Mouse (Mus musculus): ENCODE measurements at regions not wholly inside any gene's neighbourhood (a gene's known extent, or its start where the extent isn't known, plus 50 kb on each side); places are given as distances from the start of the nearest gene placed in this dataset.

GRCm38 (mm10) chr3:147080197-147080596 lies 228.0 kb downstream of the Ttll7 start:
- peaks cover 27% of the 10 kb centered on the region for H3K9me3 ChIP-seq
- no peaks in the 10 kb centered on the region for H3K4me1 ChIP-seq
- TF ChIP-seq GATA1 (IDR thresholded peaks at IDR 0.05; ENCODE audit: borderline replicate concordance, low read length): no peak
- no peak for TF ChIP-seq FLI1 (IDR thresholded peaks at IDR 0.05; ENCODE audit: low read length)
- H3K27me3 ChIP-seq (replicated peaks): no peaks in the 10 kb centered on the region
- no peaks in the 10 kb centered on the region for H3K36me3 ChIP-seq (replicated peaks; ENCODE audit: low read length)
- H3K4me3 ChIP-seq (replicated peaks): no peak overlapping the region

DNA sequence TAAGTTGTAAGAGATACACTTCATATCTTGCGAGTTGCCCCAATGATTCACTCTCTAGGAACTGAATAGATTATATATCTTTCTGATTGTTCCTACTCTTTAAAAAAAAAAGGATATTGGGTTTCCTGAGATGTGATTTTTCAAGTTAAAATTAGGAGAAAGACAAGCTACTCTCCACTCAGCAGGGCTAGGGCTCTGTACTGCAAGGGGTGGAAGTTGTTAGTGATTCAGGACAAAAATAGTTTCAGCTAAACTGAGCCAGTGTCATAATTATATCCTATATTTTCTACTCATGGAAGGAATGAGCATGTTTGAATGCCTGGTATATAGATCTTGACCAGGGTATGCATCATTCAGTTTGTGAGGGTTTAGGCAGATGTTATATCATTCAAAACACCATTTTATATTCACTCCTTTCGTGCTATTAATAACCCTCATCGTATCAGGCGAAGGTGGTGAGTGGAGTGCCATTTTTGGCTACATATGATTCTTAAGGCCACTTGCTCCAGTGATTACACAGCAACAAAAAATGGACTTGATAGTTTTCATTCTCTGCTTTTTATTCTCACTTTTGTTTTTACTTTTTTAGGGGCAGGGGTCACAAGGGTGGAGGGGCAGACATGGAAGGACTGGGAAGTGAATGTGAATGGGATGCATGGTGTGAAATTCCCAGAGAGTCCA lies 228.7 kb downstream of the Ttll7 start:
- H3K36me3 ChIP-seq (replicated peaks; ENCODE audit: low read length): no peaks in the 10 kb centered on the region
- H3K4me3 ChIP-seq (replicated peaks): no peak overlapping the region
- no peak for TF ChIP-seq FLI1 (IDR thresholded peaks at IDR 0.05; ENCODE audit: low read length)
- TF ChIP-seq GATA1 (IDR thresholded peaks at IDR 0.05; ENCODE audit: borderline replicate concordance, low read length): no peak
- no peaks in the 10 kb centered on the region for H3K27me3 ChIP-seq (replicated peaks)
- H3K9me3 ChIP-seq: peaks cover 21% of the 10 kb centered on the region
- H3K4me1 ChIP-seq: no peaks in the 10 kb centered on the region

GRCm38 (mm10) chr3:147081763-147082162 lies 229.6 kb downstream of the Ttll7 start:
- Histone ChIP-seq H3K9me3 (peaks cover 15% of the 10 kb centered on the region), H3K27me3 (replicated peaks) (no peaks in the 10 kb centered on the region), H3K4me3 (replicated peaks) (no peak overlapping the region), H3K36me3 (replicated peaks; ENCODE audit: low read length) (no peaks in the 10 kb centered on the region), H3K4me1 (no peaks in the 10 kb centered on the region)
- TF ChIP-seq GATA1 (IDR thresholded peaks at IDR 0.05; ENCODE audit: borderline replicate concordance, low read length) (no peak), FLI1 (IDR thresholded peaks at IDR 0.05; ENCODE audit: low read length) (no peak)

- Histone ChIP-seq H3K27me3 (replicated peaks) (no peaks in the 10 kb centered on the region), H3K36me3 (replicated peaks; ENCODE audit: low read length) (no peaks in the 10 kb centered on the region), H3K4me1 (no peaks in the 10 kb centered on the region), H3K4me3 (replicated peaks) (no peak overlapping the region), H3K9me3 (peaks cover 13% of the 10 kb centered on the region)
- TF ChIP-seq GATA1 (IDR thresholded peaks at IDR 0.05; ENCODE audit: borderline replicate concordance, low read length) (no peak), FLI1 (IDR thresholded peaks at IDR 0.05; ENCODE audit: low read length) (no peak)
These were observed 230.2 kb downstream of the Ttll7 start for GRCm38 (mm10) chr3:147082255-147082943.

DNA sequence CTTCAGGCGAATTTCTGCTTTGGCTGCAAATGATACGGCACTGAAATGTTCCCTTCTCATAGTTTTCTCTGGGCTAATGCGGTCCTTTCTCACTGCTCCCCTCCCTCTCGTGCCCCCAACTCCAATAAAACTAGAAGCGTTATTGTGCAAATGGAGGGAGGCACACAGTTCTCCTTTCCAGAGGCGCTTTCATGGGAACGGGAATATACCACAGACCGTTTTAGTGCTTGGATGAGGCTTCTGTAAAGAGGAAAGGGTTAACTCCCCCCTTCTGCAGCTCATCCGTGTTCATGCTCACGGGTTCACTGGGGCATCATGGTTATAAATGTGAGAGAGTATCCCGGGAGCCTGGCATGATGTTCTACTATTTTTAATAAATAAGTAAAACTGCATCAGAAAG lies 231.2 kb downstream of the Ttll7 start:
- H3K4me3 ChIP-seq (replicated peaks): no peak overlapping the region
- no peaks in the 10 kb centered on the region for H3K4me1 ChIP-seq
- TF ChIP-seq FLI1 (IDR thresholded peaks at IDR 0.05; ENCODE audit: low read length): no peak
- TF ChIP-seq GATA1 (IDR thresholded peaks at IDR 0.05; ENCODE audit: borderline replicate concordance, low read length): no peak
- peaks cover 13% of the 10 kb centered on the region for H3K9me3 ChIP-seq
- H3K36me3 ChIP-seq (replicated peaks; ENCODE audit: low read length): no peaks in the 10 kb centered on the region
- no peaks in the 10 kb centered on the region for H3K27me3 ChIP-seq (replicated peaks)

DNA sequence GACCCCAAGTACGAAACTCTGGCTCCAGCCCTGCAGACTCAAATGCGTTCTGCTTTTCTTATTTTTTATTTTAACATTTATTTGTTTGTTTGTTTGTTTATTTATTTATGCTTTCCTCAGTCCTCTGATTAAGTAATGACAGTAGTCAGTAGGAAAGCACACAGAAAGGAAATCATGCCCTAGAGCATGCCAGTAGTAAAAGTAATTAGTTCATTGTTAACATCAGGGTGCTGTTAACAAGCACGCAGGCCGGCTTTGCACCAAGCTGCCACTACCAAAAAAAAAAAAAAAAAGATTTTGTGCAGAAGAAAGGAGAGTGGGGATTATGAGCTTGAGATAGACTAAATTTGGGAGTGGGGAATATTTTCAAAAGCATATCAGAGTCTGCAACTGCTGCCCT lies 231.7 kb downstream of the Ttll7 start:
- Histone ChIP-seq H3K36me3 (replicated peaks; ENCODE audit: low read length) (no peaks in the 10 kb centered on the region), H3K9me3 (peaks cover 15% of the 10 kb centered on the region), H3K4me3 (replicated peaks) (no peak overlapping the region), H3K4me1 (no peaks in the 10 kb centered on the region), H3K27me3 (replicated peaks) (no peaks in the 10 kb centered on the region)
- TF ChIP-seq FLI1 (IDR thresholded peaks at IDR 0.05; ENCODE audit: low read length): no peak

DNA sequence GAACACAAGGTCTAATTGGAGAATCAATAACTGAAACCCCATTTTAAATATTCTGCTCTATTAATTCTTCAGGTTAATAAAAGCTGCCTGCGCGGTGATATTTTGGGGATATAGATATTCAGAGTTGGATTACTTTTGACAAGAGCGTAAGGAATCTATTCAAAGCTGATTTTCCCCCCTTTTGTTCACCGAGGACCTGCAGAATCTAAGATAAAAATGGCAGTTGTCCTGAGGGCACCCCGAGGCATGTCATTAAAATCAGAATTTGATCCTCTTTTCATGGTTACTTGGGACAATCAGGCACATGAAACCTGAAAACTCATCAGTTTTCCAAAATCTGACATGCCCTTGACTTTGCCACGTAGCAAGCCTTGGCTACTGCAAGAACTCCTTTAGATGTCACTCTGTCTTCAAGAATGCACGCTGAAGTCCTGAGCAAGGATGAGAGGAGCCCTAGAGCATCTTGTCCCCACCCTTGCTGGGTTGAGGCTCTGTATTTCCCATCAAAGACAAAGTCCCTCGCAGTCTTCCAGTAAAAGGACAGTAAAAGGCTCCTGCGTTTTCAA lies 232.5 kb downstream of the Ttll7 start:
- peaks cover 18% of the 10 kb centered on the region for H3K9me3 ChIP-seq
- no peaks in the 10 kb centered on the region for H3K36me3 ChIP-seq (replicated peaks; ENCODE audit: low read length)
- H3K4me1 ChIP-seq: no peaks in the 10 kb centered on the region
- H3K27me3 ChIP-seq (replicated peaks): no peaks in the 10 kb centered on the region
- no peak for TF ChIP-seq FLI1 (IDR thresholded peaks at IDR 0.05; ENCODE audit: low read length)
- no peak for TF ChIP-seq GATA1 (IDR thresholded peaks at IDR 0.05; ENCODE audit: borderline replicate concordance, low read length)
- H3K4me3 ChIP-seq (replicated peaks): no peak overlapping the region

DNA sequence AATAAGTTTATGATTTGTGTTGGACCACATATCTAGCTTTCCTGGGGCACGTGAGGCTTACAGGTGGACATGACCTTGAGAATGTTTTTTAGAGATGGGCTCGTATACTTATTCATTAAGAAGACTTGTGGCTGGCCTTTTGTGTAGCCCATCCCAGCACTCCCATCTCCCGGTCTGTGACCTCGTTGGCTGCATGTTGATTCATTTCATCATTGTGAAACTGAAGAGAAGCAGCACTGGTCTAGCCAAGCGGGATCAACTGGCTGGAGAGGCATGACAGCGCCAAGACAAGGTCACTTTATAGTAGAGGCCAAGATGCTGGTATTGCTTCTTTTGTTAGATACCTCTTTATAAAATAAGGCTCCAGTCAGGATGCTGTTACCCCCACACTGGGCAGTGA lies 236.0 kb downstream of the Ttll7 start:
- H3K36me3 ChIP-seq (replicated peaks; ENCODE audit: low read length): no peaks in the 10 kb centered on the region
- no peaks in the 10 kb centered on the region for H3K4me1 ChIP-seq
- H3K4me3 ChIP-seq (replicated peaks): no peak overlapping the region
- H3K27me3 ChIP-seq (replicated peaks): no peaks in the 10 kb centered on the region
- peaks cover 15% of the 10 kb centered on the region for H3K9me3 ChIP-seq
- TF ChIP-seq GATA1 (IDR thresholded peaks at IDR 0.05; ENCODE audit: borderline replicate concordance, low read length): no peak
- no peak for TF ChIP-seq FLI1 (IDR thresholded peaks at IDR 0.05; ENCODE audit: low read length)

DNA sequence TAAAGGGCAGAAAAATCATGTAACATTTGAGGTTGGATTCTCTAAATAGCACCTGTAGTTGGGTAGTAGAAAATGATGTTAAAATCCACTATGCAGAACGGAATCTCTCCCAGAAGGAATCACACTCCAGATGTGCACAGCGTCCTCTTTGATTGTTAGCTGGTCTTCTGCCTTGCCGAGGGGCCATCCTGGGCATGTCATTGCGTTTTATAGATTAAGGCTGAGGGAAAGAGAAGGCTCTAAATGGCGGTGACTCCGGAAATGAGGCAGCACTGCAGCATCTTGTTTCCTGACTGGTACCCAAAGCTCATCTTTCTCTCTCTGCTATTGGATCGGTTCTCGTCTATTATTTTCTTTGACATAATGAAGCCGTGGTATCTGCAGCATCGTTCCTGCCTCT lies 237.5 kb downstream of the Ttll7 start:
- H3K36me3 ChIP-seq (replicated peaks; ENCODE audit: low read length): no peaks in the 10 kb centered on the region
- TF ChIP-seq FLI1 (IDR thresholded peaks at IDR 0.05; ENCODE audit: low read length): no peak
- TF ChIP-seq GATA1 (IDR thresholded peaks at IDR 0.05; ENCODE audit: borderline replicate concordance, low read length): no peak
- H3K4me1 ChIP-seq: no peaks in the 10 kb centered on the region
- H3K9me3 ChIP-seq: peaks cover 19% of the 10 kb centered on the region
- no peaks in the 10 kb centered on the region for H3K27me3 ChIP-seq (replicated peaks)
- no peak overlapping the region for H3K4me3 ChIP-seq (replicated peaks)

Measured in megakaryocyte, embryonic 14.5 days (primary cell).